Mouse (Mus musculus) stomach, postnatal 0 days (tissue): ENCODE measurements around the gene Naa35. TPM values are rescaled to one million over a fixed set of nuclear protein-coding genes. Genes with fewer than 3 reads are reported as not detected.

Experiments used
- ATAC-seq: fragments of 200-750 bp; cut with Nextera tagmentation; 2 replicates; pipeline ENCODE4 v1.8.0; 2017; ENCODE audit not compliant: low FRiP score, low TSS enrichment
- DNase-seq: peaks from one replicate; pipeline ENCODE4 v3.0.0-alpha.2; 2016; ENCODE audit warnings: low spot score
- H3K27ac ChIP-seq: fragments of 300-500 bp; sonication (generic); replicated peaks from 2 replicates; pipeline ENCODE4 v1.5.1; 2014; ENCODE audit warnings: mild to moderate bottlenecking, control low read depth
- H3K27me3 ChIP-seq: fragments of 300-500 bp; sonication (generic); 2 replicates; pipeline ENCODE4 v1.6.1; 2014; ENCODE audit warnings: low read length; ENCODE audit not compliant: control insufficient read depth, insufficient read depth
- H3K36me3 ChIP-seq: fragments of 300-500 bp; sonication (generic); 2 replicates; pipeline ENCODE4 v1.6.1; 2014; ENCODE audit warnings: low read length, mixed read lengths; ENCODE audit not compliant: control insufficient read depth, insufficient read depth
- H3K4me1 ChIP-seq: fragments of 300-500 bp; sonication (generic); replicated peaks from 2 replicates; pipeline ENCODE4 v1.6.1; 2014; ENCODE audit warnings: antibody characterized with exemption; ENCODE audit not compliant: control insufficient read depth, insufficient read depth
- H3K4me2 ChIP-seq: fragments of 300-500 bp; sonication (generic); replicated peaks from 2 replicates; pipeline ENCODE4 v1.6.1; 2014; ENCODE audit warnings: low read depth, mild to moderate bottlenecking, control low read depth, moderate library complexity
- H3K4me3 ChIP-seq: fragments of 300-500 bp; sonication (generic); 2 replicates; pipeline ENCODE4 v1.5.1; 2014; ENCODE audit warnings: low read depth, low read length, control low read depth
- H3K9ac ChIP-seq: fragments of 300-500 bp; sonication (generic); 2 replicates; pipeline ENCODE4 v1.6.1; 2014; ENCODE audit warnings: mild to moderate bottlenecking, low read length, control low read depth, mixed read lengths
- H3K9me3 ChIP-seq: fragments of 300-500 bp; sonication (generic); 2 replicates; pipeline ENCODE4 v1.6.1; 2016; ENCODE audit warnings: low read length; ENCODE audit not compliant: control insufficient read depth
- CTCF ChIP-seq: IDR thresholded peaks from 2 replicates; pipeline ENCODE4 v1.5.1; 2016; ENCODE audit warnings: antibody characterized with exemption, low read depth, mild to moderate bottlenecking, moderate library complexity
- EP300 ChIP-seq: optimal IDR thresholded peaks from 2 replicates; pipeline ENCODE3; 2016; ENCODE audit warnings: antibody characterized with exemption
- WGBS: fragments of 180-500 bp; shearing (Covaris S2); extraction: QIAGEN DNeasy Blood & Tissue Kit; methylation state at CpG from one replicate; pipeline ENCODE4 v1.1.7; 2014; 5-methylcytosine and 5-hydroxymethylcytosine counted together
- polyA plus RNA-seq: library from polyadenylated mRNA; unstranded; fragments of >200 nt; fragmentation: Nextera tagmentation; extraction: Ambion mirVana; gene quantifications from 2 replicates; pipeline ENCODE4 v1.2.1, GENCODE M21; 2015

The Naa35 gene
- polyA plus RNA-seq, 1 experiment from 2014 or later = 63.2 TPM

DNA sequence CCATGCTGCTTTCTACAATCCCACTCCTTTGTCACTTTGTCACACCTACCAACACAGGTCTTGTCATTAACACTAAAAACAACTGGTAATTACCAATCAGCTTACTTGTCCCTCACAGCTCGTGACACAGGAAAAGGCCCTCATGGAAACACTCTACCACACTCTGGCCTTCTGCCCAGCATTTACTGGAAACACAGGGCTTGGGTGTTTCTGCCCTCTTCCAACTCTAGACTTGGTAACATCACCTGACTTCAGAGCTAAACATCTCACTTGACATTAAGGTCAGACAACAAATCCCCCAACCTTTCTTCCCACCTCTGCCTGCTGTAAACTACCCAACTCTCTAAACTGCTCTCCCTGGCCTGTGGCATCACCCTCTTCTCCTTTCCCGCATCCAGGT is 38.0 kb upstream of the Naa35 start:
- H3K36me3 ChIP-seq = no peaks in the 10 kb centered on the region
- no peak overlapping the region for H3K4me2 ChIP-seq
- no peak overlapping the region; the same call in 1 of the 2 replicates for H3K27ac ChIP-seq
- H3K27me3 ChIP-seq = no peaks in the 10 kb centered on the region
- DNase-seq = no peak
- no peaks in the 10 kb centered on the region for H3K9me3 ChIP-seq
- WGBS = 73% methylated on average over 2 of the region's 2 CpGs
- no peak for ATAC-seq
- no peak overlapping the region for H3K9ac ChIP-seq
- H3K4me1 ChIP-seq = no peaks in the 10 kb centered on the region
- TF ChIP-seq CTCF (no peak), EP300 (no peak)
- H3K4me3 ChIP-seq = no peak overlapping the region

DNA sequence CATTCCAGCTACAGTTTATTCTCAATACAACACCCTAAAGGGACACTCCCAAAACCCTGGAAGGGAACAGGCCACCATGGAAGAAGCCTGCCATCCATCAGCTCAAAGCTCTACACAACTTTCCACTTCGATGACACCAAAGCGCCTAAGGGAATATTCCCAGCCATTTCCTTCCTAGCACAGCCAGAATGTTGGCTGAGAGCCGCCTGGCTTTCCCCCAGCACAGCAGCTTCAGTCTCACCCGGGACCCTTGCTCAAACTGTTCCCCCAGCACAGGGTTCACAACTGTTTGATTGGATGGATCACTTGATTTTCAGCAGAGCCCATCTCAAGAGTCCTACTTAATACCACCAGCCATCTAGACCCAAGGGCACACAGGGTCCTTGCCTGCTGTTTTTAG is 37.3 kb upstream of the Naa35 start:
- Histone ChIP-seq H3K36me3 (no peaks in the 10 kb centered on the region), H3K27ac (0 out of 2 replicates have a peak overlapping the region, but pooled peaks have one; percentile 14), H3K27me3 (no peaks in the 10 kb centered on the region), H3K4me2 (no peak overlapping the region), H3K4me1 (no peaks in the 10 kb centered on the region), H3K9me3 (no peaks in the 10 kb centered on the region), H3K9ac (no peak overlapping the region), H3K4me3 (no peak overlapping the region)
- ATAC-seq = 0 out of 2 replicates have a peak, but pooled peaks have one; percentile 29
- TF ChIP-seq EP300 (no peak), CTCF (no peak)
- no peak for DNase-seq
- 50% methylated on average over 4 of the region's 4 CpGs for WGBS

DNA sequence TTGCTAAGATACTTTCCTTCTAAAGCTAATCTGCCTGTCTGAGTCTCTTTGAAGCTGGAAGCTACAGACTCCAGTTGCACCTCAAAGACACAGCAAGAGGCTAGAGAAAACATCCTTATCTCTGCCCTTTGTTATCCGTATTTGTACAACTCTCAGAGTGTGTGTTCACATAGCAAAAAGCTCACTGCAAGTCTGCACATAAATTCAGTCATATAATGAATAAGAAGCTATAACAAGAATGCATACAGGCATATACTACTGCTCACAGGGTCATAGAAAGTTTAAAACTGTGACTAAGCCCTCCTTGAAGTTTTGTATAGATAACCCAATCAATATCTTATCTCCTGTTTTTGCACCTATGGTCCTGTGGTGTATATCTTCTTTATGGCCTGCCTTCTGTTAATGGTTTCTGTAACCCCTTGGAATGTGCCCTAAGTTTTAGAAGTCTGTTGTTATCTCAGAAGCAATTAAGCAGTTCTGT is 35.7 kb upstream of the Naa35 start:
- DNase-seq = no peak
- Histone ChIP-seq H3K36me3 (no peaks in the 10 kb centered on the region), H3K4me3 (no peak overlapping the region), H3K27me3 (no peaks in the 10 kb centered on the region), H3K9me3 (no peaks in the 10 kb centered on the region), H3K9ac (no peak overlapping the region), H3K4me1 (no peaks in the 10 kb centered on the region), H3K4me2 (no peak overlapping the region), H3K27ac (no peak overlapping the region)
- 46% methylated on average over 1 of the region's 1 CpGs for WGBS
- no peak for TF ChIP-seq CTCF
- TF ChIP-seq EP300 = no peak
- no peak for ATAC-seq

DNA sequence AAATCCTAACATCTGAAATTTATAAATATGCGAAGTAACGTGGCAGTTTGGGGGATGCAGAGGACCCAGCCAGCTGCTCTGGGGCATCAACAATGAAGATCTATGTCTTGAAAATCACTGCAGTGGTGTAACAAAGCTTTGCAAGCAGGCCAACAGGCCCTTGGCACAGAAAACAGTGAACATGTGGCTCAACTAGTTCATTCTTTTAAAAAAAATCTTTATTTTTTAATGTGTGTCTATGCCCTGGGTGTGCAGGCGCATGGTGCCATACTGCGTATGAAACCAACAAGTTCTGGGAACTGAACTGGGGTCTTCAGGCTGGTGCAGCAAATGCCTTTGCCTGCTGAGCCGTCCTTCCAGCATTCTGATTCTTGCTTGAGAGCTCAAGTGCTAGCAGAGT is 32.8 kb upstream of the Naa35 start:
- no peaks in the 10 kb centered on the region for H3K36me3 ChIP-seq

DNA sequence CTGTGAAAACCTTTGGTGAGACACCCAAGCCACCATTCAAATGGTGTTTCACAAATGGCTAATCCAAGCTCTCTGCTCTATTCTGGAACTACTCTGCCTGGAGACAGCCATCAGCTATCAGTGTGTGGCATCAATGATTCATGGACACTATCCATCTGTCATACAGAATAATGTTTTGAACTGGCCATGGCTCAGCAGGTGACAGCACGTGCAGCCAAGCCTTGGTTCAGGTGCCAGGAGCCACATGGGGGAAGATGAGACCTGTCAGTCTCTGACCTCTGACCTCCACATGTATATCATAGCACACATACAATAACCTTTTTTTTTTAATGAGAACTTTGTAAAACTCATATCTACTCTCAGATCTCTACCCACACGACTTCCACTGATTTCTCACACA is 32.3 kb upstream of the Naa35 start:
- whole genome bisulfite sequencing = 61% methylated on average over 2 of the region's 2 CpGs
- H3K9me3 ChIP-seq = no peaks in the 10 kb centered on the region
- no peak overlapping the region for H3K4me3 ChIP-seq
- TF ChIP-seq CTCF (no peak), EP300 (no peak)
- H3K36me3 ChIP-seq = no peaks in the 10 kb centered on the region
- no peak overlapping the region for H3K27ac ChIP-seq
- ATAC-seq = no peak
- H3K9ac ChIP-seq = no peak overlapping the region
- H3K4me2 ChIP-seq = no peak overlapping the region
- 0 out of 2 replicates have a peak, but pooled peaks cover 7% of the 10 kb centered on the region for H3K4me1 ChIP-seq
- DNase-seq = no peak
- H3K27me3 ChIP-seq = no peaks in the 10 kb centered on the region

More for the DNA sequence above, 32.8 kb upstream of the Naa35 start:
- Histone ChIP-seq H3K9ac (no peak overlapping the region), H3K9me3 (no peaks in the 10 kb centered on the region), H3K4me3 (no peak overlapping the region), H3K4me1 (0 out of 2 replicates have a peak, but pooled peaks cover 7% of the 10 kb centered on the region), H3K27me3 (no peaks in the 10 kb centered on the region), H3K27ac (no peak overlapping the region), H3K4me2 (no peak overlapping the region)
- DNase-seq = no peak
- ATAC-seq = no peak
- 77% methylated on average over 5 of the region's 5 CpGs for WGBS
- TF ChIP-seq CTCF (no peak), EP300 (no peak)

DNA sequence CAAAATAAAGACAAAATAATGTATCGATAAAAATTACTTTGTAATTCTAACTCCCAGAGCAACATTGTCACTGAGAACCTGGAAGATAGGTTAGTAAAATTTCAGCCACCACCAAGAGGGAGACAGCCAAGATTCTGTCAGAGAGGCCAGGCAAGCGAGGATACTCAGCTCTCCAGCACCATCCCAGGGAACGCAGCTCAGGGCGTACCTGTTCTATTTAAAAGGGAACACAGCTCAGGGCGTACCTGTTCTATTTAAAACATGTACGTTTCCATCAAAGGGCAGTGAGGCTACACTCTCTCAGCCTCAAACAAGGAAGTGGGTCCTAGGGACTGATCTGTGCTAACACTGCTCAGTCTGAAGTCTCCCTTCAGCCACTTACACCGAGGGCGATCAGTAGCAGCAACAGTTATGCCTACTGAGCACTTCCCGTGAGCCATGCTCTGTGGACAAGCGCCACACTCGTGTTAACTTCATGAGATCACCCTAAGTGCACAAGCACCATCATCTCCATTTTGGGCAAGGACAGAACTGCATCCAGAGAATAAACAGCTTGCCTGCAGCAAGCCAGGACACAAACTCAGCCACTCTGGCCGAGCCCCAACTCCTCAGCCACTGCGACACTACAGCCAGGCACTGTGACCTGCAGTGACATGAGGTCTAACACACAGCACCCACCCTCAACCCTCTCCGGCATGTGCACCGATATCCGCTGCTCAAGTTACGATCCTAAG is 30.1 kb upstream of the Naa35 start:
- H3K4me1 ChIP-seq = 0 out of 2 replicates have a peak, but pooled peaks cover 7% of the 10 kb centered on the region
- H3K9me3 ChIP-seq = no peaks in the 10 kb centered on the region
- H3K27me3 ChIP-seq = no peaks in the 10 kb centered on the region
- no peaks in the 10 kb centered on the region for H3K36me3 ChIP-seq
- no peak for TF ChIP-seq EP300
- TF ChIP-seq CTCF = no peak
- peak overlapping the region; percentile 92 for H3K4me2 ChIP-seq
- H3K4me3 ChIP-seq = no peak overlapping the region
- WGBS = 47% methylated on average over 17 of the region's 17 CpGs
- no peak overlapping the region for H3K9ac ChIP-seq
- no peak overlapping the region for H3K27ac ChIP-seq
- DNase-seq (no peak), ATAC-seq (no peak)
